ENCODE assay signal across 8 mouse cellular contexts in genomic region chr2:151970191-151971172, GRCm38 (mm10). TPM values are rescaled to one million over a fixed set of nuclear protein-coding genes. Genes with fewer than 3 reads are reported as not detected.
A peak's percentile ranks its signal among the peaks of the same experiment; 100 is the strongest.
DNase-seq lines count a peak whose midpoint lies in the region; ATAC-seq and TF ChIP-seq lines count a peak whose summit lies in the region.

No protein-coding gene starts in this region.

- H3K9me3 ChIP-seq in MEL (replicated peaks; ENCODE audit: insufficient read depth, low read length) = no peaks in the 10 kb centered on the region
- no peaks in the 10 kb centered on the region for H3K9me3 ChIP-seq in hindbrain, embryonic 13.5 days

- 43% methylated on average over 53 of the region's 53 CpGs for WGBS in hindbrain, embryonic 13.5 days

- H3K27me3 ChIP-seq in MEL (ENCODE audit: control insufficient read depth in 1 of 2, insufficient read depth in 2 of 2, low read length in 2 of 2) = no peaks in the 10 kb centered on the region
- 0 out of 2 replicates have a peak, but pooled peaks cover 11% of the 10 kb centered on the region for H3K27me3 ChIP-seq in hindbrain, embryonic 13.5 days

- H3K4me2 ChIP-seq in hindbrain, embryonic 13.5 days = peak overlapping the region; percentile 83

- ATAC-seq in common myeloid progenitor, adult 5-6 weeks (replicated peaks; ENCODE audit: low read depth, poor library complexity, severe bottlenecking) = peak; percentile 57
- ATAC-seq in hindbrain, embryonic 13.5 days (ENCODE audit: low FRiP score) = peak; percentile 85

- H3K79me2 ChIP-seq in MEL (ENCODE audit: control insufficient read depth, insufficient read depth, low read length, poor library complexity) = no peaks in the 10 kb centered on the region

- peaks cover 0 to 2% of the 10 kb centered on the region in 2 experiments; a peak in 1 of 4 replicates for H3K36me3 ChIP-seq in MEL (ENCODE audit: control insufficient read depth in 1 of 2, insufficient read depth in 2 of 2, low read length in 2 of 2)
- 0 out of 2 replicates have a peak, but pooled peaks cover 3% of the 10 kb centered on the region for H3K36me3 ChIP-seq in hindbrain, embryonic 13.5 days

- TF ChIP-seq POLR2A in MEL (IDR thresholded peaks at IDR 0.05; ENCODE audit: control insufficient read depth in 1 of 2, insufficient read depth in 1 of 2, low read depth in 1 of 2, low read length in 2 of 2, poor library complexity in 1 of 2) = no peak

- peak; percentile 28 for DNase-seq in MEL (ENCODE audit: low read depth, low spot score)
- peak; percentile 68 to 73 for DNase-seq in frontal cortex, postnatal 36 days (ENCODE audit: low spot score in 2 of 2)
- peak; percentile 68 to 84 for DNase-seq in layer of hippocampus, postnatal 14 days (ENCODE audit: low spot score in 2 of 2)
- DNase-seq in lung, postnatal 10 days = peak; percentile 95
- peak; percentile 82 for DNase-seq in ovary, postnatal 36 days (ENCODE audit: low spot score)
- DNase-seq in thymus, postnatal 10 days (ENCODE audit: low spot score in 2 of 2) = peak; percentile 84 to 86

- H3K4me1 ChIP-seq in MEL (ENCODE audit: control insufficient read depth in 1 of 2, insufficient read depth in 2 of 2, low read length in 2 of 2) = peaks cover 0 to 7% of the 10 kb centered on the region in 2 experiments; a peak in 1 of 4 replicates
- peaks cover 83% of the 10 kb centered on the region for H3K4me1 ChIP-seq in hindbrain, embryonic 13.5 days (replicated peaks)

- TF ChIP-seq EP300 in MEL (IDR thresholded peaks at IDR 0.05; ENCODE audit: low read depth in 1 of 2, low read length in 2 of 2) = no peak

- no peak for TF ChIP-seq CTCF in MEL (IDR thresholded peaks at IDR 0.05 in 2 of 3, conservative IDR thresholded peaks at IDR 0.05 in 1 of 3; ENCODE audit: control insufficient read depth in 1 of 3, insufficient read depth in 1 of 3, low read depth in 2 of 3, low read length in 3 of 3, poor library complexity in 1 of 3, severe bottlenecking in 1 of 3)

- no peak overlapping the region for H3K4me3 ChIP-seq in MEL (ENCODE audit: control insufficient read depth in 1 of 2, insufficient read depth in 1 of 2, low read depth in 2 of 2, low read length in 2 of 2)
- H3K4me3 ChIP-seq in hindbrain, embryonic 13.5 days = peak overlapping the region; percentile 49

- TF ChIP-seq RAD21 in MEL (IDR thresholded peaks at IDR 0.05; ENCODE audit: low read depth, low read length) = no peak

- H3K9ac ChIP-seq in MEL (ENCODE audit: control insufficient read depth, low read depth, low read length, poor library complexity, severe bottlenecking) = no peak overlapping the region
- peak overlapping the region; percentile 88 for H3K9ac ChIP-seq in hindbrain, embryonic 13.5 days

- H3K27ac ChIP-seq in MEL (ENCODE audit: control insufficient read depth, low read depth, low read length) = no peak overlapping the region
- H3K27ac ChIP-seq in hindbrain, embryonic 13.5 days = peak overlapping the region; percentile 94

TF ChIP-seq in MEL, 35 proteins besides CTCF, POLR2A, EP300 and RAD21:
- TF ChIP-seq TBP (IDR thresholded peaks at IDR 0.05; ENCODE audit: low read depth, low read length) = no peak
- TF ChIP-seq NELFE (IDR thresholded peaks at IDR 0.05; ENCODE audit: low read depth, low read length) = no peak
- TF ChIP-seq MAZ (IDR thresholded peaks at IDR 0.05; ENCODE audit: low read depth, low read length) = no peak
- no peak for TF ChIP-seq GATA1 (IDR thresholded peaks at IDR 0.05; ENCODE audit: low read depth, low read length)
- TF ChIP-seq KAT2A (conservative IDR thresholded peaks at IDR 0.05; ENCODE audit: low read depth, low read length) = no peak
- no peak for TF ChIP-seq POLR2AphosphoS2 (IDR thresholded peaks at IDR 0.05; ENCODE audit: low read length)
- no peak for TF ChIP-seq MAFK (IDR thresholded peaks at IDR 0.05; ENCODE audit: borderline replicate concordance, low read depth, low read length)
- TF ChIP-seq GABPA (IDR thresholded peaks at IDR 0.05; ENCODE audit: low read depth, low read length) = no peak

RNA-seq across cellular contexts. Expression of gene Fam110a, which starts 9.5 kb away (rescaled TPM):
- 5.7 TPM in 2 replicates for total RNA-seq in MEL (2012; rRNA removed)
- 10 to 100 TPM in 1 of 2 experiments, not detected in 1; 10.8 TPM for polyA plus RNA-seq in MEL (2012; ENCODE audit: insufficient read depth in 1 of 2, insufficient read length in 2 of 2, low read depth in 1 of 2, low replicate concordance in 2 of 2, missing spikeins in 1 of 2)
- total RNA-seq in common myeloid progenitor, adult 5-6 weeks (2017) = 3.4 and 6.7 TPM in 2 replicates
- polyA plus RNA-seq in hindbrain, embryonic 13.5 days (2015; fragmentation: Nextera tagmentation; extraction: Ambion mirVana) = 68.1 and 71.4 TPM in 2 replicates
- total RNA-seq in layer of hippocampus, postnatal 14 days (2021) = 1 to 10 TPM; 8.2 to 9.5 TPM

RNA-seq across cellular contexts. Expression of gene Slc52a3, which starts 25.8 kb away (rescaled TPM):
- 11.1 and 14.8 TPM in 2 replicates for total RNA-seq in MEL (2012; rRNA removed)
- polyA plus RNA-seq in MEL (2012; ENCODE audit: insufficient read depth in 1 of 2, insufficient read length in 2 of 2, low read depth in 1 of 2, low replicate concordance in 2 of 2, missing spikeins in 1 of 2) = 10 to 100 TPM in 1 of 2 experiments, not detected in 1; 17.0 TPM
- total RNA-seq in common myeloid progenitor, adult 5-6 weeks (2017) = 0.87 and 1.1 TPM in 2 replicates
- polyA plus RNA-seq in hindbrain, embryonic 13.5 days (2015; fragmentation: Nextera tagmentation; extraction: Ambion mirVana) = 0.55 and 1.2 TPM in 2 replicates
- 1 to 10 TPM; 3.2 to 3.7 TPM for total RNA-seq in layer of hippocampus, postnatal 14 days (2021)

RNA-seq across cellular contexts. Expression of gene Angpt4, which starts 59.5 kb away (rescaled TPM):
- total RNA-seq in MEL (2012; rRNA removed) = not detected in 2 replicates
- not detected for polyA plus RNA-seq in MEL (2012; ENCODE audit: insufficient read depth in 1 of 2, insufficient read length in 2 of 2, low read depth in 1 of 2, low replicate concordance in 2 of 2, missing spikeins in 1 of 2)
- not detected in 2 replicates for total RNA-seq in common myeloid progenitor, adult 5-6 weeks (2017)
- 0.35 and 0.64 TPM in 2 replicates for polyA plus RNA-seq in hindbrain, embryonic 13.5 days (2015; fragmentation: Nextera tagmentation; extraction: Ambion mirVana)
- total RNA-seq in layer of hippocampus, postnatal 14 days (2021) = under 1 TPM; 0.14 to 0.52 TPM

Comparison
In these comparisons a context has a peak if more than half of its experiments do, and no peak if none do; other contexts are left out.
1. DNase-seq: peak in every context shown above with its lines; median percentile 95 in lung, postnatal 10 days; 85 in thymus, postnatal 10 days; 82 in ovary, postnatal 36 days; 76 in layer of hippocampus, postnatal 14 days; 70 in frontal cortex, postnatal 36 days; 28 in MEL.